Mouse (Mus musculus) kidney, adult 2 months (tissue): Measurements from ENCODE around the gene Cyb5r2. TPM values are rescaled to one million over a fixed set of nuclear protein-coding genes. Genes with fewer than 3 reads are reported as not detected.

Experiments used
- DNase-seq: peaks from one replicate; pipeline ENCODE4 v3.0.0; 2021
- H3K27ac ChIP-seq: fragments of 200-500 bp; 2 replicates; pipeline ENCODE4 v1.5.1; 2012; ENCODE audit warnings: low read depth, low read length, control low read depth, inconsistent platforms; ENCODE audit not compliant: insufficient read depth
- H3K27me3 ChIP-seq: fragments of 200-500 bp; replicated peaks from 2 replicates; pipeline ENCODE4 v1.6.1; 2012; ENCODE audit warnings: mild to moderate bottlenecking, moderate library complexity, low read length, inconsistent platforms; ENCODE audit not compliant: control insufficient read depth, insufficient read depth
- H3K36me3 ChIP-seq: fragments of 200-500 bp; 2 replicates; pipeline ENCODE4 v1.6.1; 2012; ENCODE audit warnings: mild to moderate bottlenecking, moderate library complexity, low read length, inconsistent platforms; ENCODE audit not compliant: control insufficient read depth, insufficient read depth
- H3K4me1 ChIP-seq: fragments of 200-500 bp; 2 replicates; pipeline ENCODE4 v1.6.1; 2011; ENCODE audit warnings: low read length; ENCODE audit not compliant: control insufficient read depth, insufficient read depth
- H3K4me3 ChIP-seq: fragments of 200-500 bp; 2 replicates; pipeline ENCODE4 v1.5.1; 2011; ENCODE audit warnings: mild to moderate bottlenecking, low read depth, low read length, control low read depth; ENCODE audit not compliant: insufficient read depth
- CTCF ChIP-seq: fragments of 200-500 bp; conservative IDR thresholded peaks from 2 replicates; pipeline ENCODE4 v1.5.1; 2011; ENCODE audit warnings: low read depth, mild to moderate bottlenecking, control low read depth, low read length, moderate library complexity, mixed read lengths; ENCODE audit not compliant: insufficient read depth, insufficient read length
- POLR2A ChIP-seq: fragments of 200-500 bp; IDR thresholded peaks from one replicate; pipeline ENCODE4 v1.6.1; 2011; ENCODE audit warnings: low read depth, low read length, control low read depth
- WGBS: fragments of 180-500 bp; shearing (Covaris S2); methylation state at CpG from one replicate; pipeline ENCODE4 v1.1.7; 2018; 5-methylcytosine and 5-hydroxymethylcytosine counted together
- polyA plus RNA-seq: library from polyadenylated mRNA; depleted of rRNA; stranded (reverse); fragments of >200 nt; gene quantifications from 2 replicates; pipeline ENCODE4 v1.2.3, GENCODE M21; 2012; rRNA removed

Cyb5r2 gene
- polyA plus RNA-seq, 1 experiment = not detected

GRCm38 (mm10) chr7:107705941-107706340 lies 51.9 kb downstream of the Cyb5r2 start:
- peak; percentile 69 for DNase-seq
- Histone ChIP-seq H3K4me1 (no peaks in the 10 kb centered on the region), H3K4me3 (no peak overlapping the region), H3K36me3 (no peaks in the 10 kb centered on the region; the same call in 1 of the 2 replicates), H3K27me3 (no peaks in the 10 kb centered on the region), H3K27ac (no peak overlapping the region)
- WGBS = 59% methylated on average over 5 of the region's 5 CpGs
- TF ChIP-seq CTCF = no peak
- no peak for TF ChIP-seq POLR2A

- DNase-seq = no peak
- no peaks in the 10 kb centered on the region; the same call in 1 of the 2 replicates for H3K36me3 ChIP-seq
- TF ChIP-seq POLR2A = no peak
- TF ChIP-seq CTCF = no peak
- H3K27me3 ChIP-seq = no peaks in the 10 kb centered on the region
- no peak overlapping the region for H3K4me3 ChIP-seq
- H3K27ac ChIP-seq = no peak overlapping the region
- H3K4me1 ChIP-seq = no peaks in the 10 kb centered on the region
- WGBS = 60% methylated on average over 13 of the region's 13 CpGs
Observed at GRCm38 (mm10) chr7:107702461-107703380, 55.1 kb downstream of the Cyb5r2 start.

- WGBS = 90% methylated on average over 5 of the region's 5 CpGs
- H3K27ac ChIP-seq = no peak overlapping the region
- no peaks in the 10 kb centered on the region; the same call in 1 of the 2 replicates for H3K36me3 ChIP-seq
- H3K4me1 ChIP-seq = no peaks in the 10 kb centered on the region
- DNase-seq = no peak
- TF ChIP-seq CTCF = no peak
- TF ChIP-seq POLR2A = no peak
- H3K4me3 ChIP-seq = no peak overlapping the region
- H3K27me3 ChIP-seq = no peaks in the 10 kb centered on the region
Observed at GRCm38 (mm10) chr7:107700646-107701045, 57.2 kb downstream of the Cyb5r2 start.

- WGBS = 59% methylated on average over 1 of the region's 1 CpGs
- no peaks in the 10 kb centered on the region for H3K4me1 ChIP-seq
- no peaks in the 10 kb centered on the region for H3K27me3 ChIP-seq
- H3K4me3 ChIP-seq = no peak overlapping the region
- DNase-seq = no peak
- H3K27ac ChIP-seq = no peak overlapping the region
- no peak for TF ChIP-seq CTCF
- TF ChIP-seq POLR2A = no peak
- H3K36me3 ChIP-seq = no peaks in the 10 kb centered on the region; the same call in 1 of the 2 replicates
Observed at GRCm38 (mm10) chr7:107699926-107700325, 57.9 kb downstream of the Cyb5r2 start.

Other genes starting within 250 kb of the Cyb5r2 start
- gene Olfml1, start 190.6 kb downstream of the Cyb5r2 start, polyA plus RNA-seq = 13.2 and 14.0 TPM in 2 replicates
- 12.1 and 12.8 TPM in 2 replicates for gene Ppfibp2, start 162.8 kb downstream of the Cyb5r2 start, polyA plus RNA-seq
- not detected in 2 replicates for gene 5330417H12Rik, start 132.9 kb downstream of the Cyb5r2 start, polyA plus RNA-seq
- gene Ovch2, start 43.2 kb upstream of the Cyb5r2 start, polyA plus RNA-seq = not detected in 2 replicates
- not detected in 2 replicates for gene Olfr467, start 54.2 kb upstream of the Cyb5r2 start, polyA plus RNA-seq
- not detected in 2 replicates for gene Olfr469, start 67.5 kb upstream of the Cyb5r2 start, polyA plus RNA-seq
- not detected in 2 replicates for gene Olfr470, start 89.5 kb upstream of the Cyb5r2 start, polyA plus RNA-seq
- gene Olfr472, start 139.9 kb upstream of the Cyb5r2 start, polyA plus RNA-seq = not detected in 2 replicates
- not detected in 2 replicates for gene Olfr473, start 172.4 kb upstream of the Cyb5r2 start, polyA plus RNA-seq
- not detected in 2 replicates for gene Olfr474, start 196.6 kb upstream of the Cyb5r2 start, polyA plus RNA-seq
- gene Olfr476, start 206.8 kb upstream of the Cyb5r2 start, polyA plus RNA-seq = not detected in 2 replicates
- not detected in 2 replicates for gene Olfr477, start 228.7 kb upstream of the Cyb5r2 start, polyA plus RNA-seq